Mouse (Mus musculus): ENCODE measurements around the gene Galnt16. TPM values are rescaled to one million over a fixed set of nuclear protein-coding genes. Genes with fewer than 3 reads are reported as not detected.

The Galnt16 gene
- polyA plus RNA-seq, 1 experiment from 2014 or later = 25.4 TPM

- Histone ChIP-seq H3K27me3 (no peaks in the 10 kb centered on the region), H3K27ac (replicated peaks) (no peak overlapping the region), H3K9ac (no peak overlapping the region), H3K4me3 (replicated peaks) (no peak overlapping the region), H3K9me3 (replicated peaks) (no peaks in the 10 kb centered on the region), H3K36me3 (no peaks in the 10 kb centered on the region), H3K4me1 (peaks cover 14% of the 10 kb centered on the region), H3K4me2 (replicated peaks) (no peak overlapping the region)
- WGBS = 19% methylated on average over 4 of the region's 4 CpGs
- ATAC-seq (ENCODE audit: insufficient number of reproducible peaks, low FRiP score, low TSS enrichment, low read depth) = peak; percentile 56; the same call in 1 of the 2 replicates
Observed at GRCm38 (mm10) chr12:80566502-80566901, 48.4 kb downstream of the Galnt16 start.

- Histone ChIP-seq H3K36me3 (no peaks in the 10 kb centered on the region), H3K9me3 (replicated peaks) (no peaks in the 10 kb centered on the region), H3K9ac (no peak overlapping the region), H3K4me1 (peaks cover 14% of the 10 kb centered on the region), H3K4me3 (replicated peaks) (no peak overlapping the region), H3K27ac (replicated peaks) (0 out of 2 replicates have a peak overlapping the region, but pooled peaks have one; percentile 34), H3K27me3 (no peaks in the 10 kb centered on the region), H3K4me2 (replicated peaks) (no peak overlapping the region)
- no peak for ATAC-seq (ENCODE audit: insufficient number of reproducible peaks, low FRiP score, low TSS enrichment, low read depth)
- 27% methylated on average over 3 of the region's 3 CpGs for WGBS
Observed at GRCm38 (mm10) chr12:80567375-80567774, 49.3 kb downstream of the Galnt16 start.

- WGBS = 79% methylated on average over 2 of the region's 2 CpGs
- H3K27me3 ChIP-seq = no peaks in the 10 kb centered on the region
Observed at GRCm38 (mm10) chr12:80569561-80569960, 51.5 kb downstream of the Galnt16 start.

GRCm38 (mm10) chr12:80574318-80574717 is 56.2 kb downstream of the Galnt16 start:
- H3K4me3 ChIP-seq (replicated peaks) = no peak overlapping the region
- WGBS = 79% methylated on average over 4 of the region's 4 CpGs
- H3K9me3 ChIP-seq (replicated peaks) = no peaks in the 10 kb centered on the region
- H3K36me3 ChIP-seq = no peaks in the 10 kb centered on the region
- H3K27me3 ChIP-seq = no peaks in the 10 kb centered on the region
- peak overlapping the region; percentile 25; the same call in 1 of the 2 replicates for H3K4me2 ChIP-seq (replicated peaks)
- H3K4me1 ChIP-seq = peaks cover 11% of the 10 kb centered on the region
- ATAC-seq (ENCODE audit: insufficient number of reproducible peaks, low FRiP score, low TSS enrichment, low read depth) = no peak
- H3K27ac ChIP-seq (replicated peaks) = no peak overlapping the region
- H3K9ac ChIP-seq = no peak overlapping the region

More at GRCm38 (mm10) chr12:80569561-80569960, 51.5 kb downstream of the Galnt16 start:
- no peak overlapping the region for H3K4me2 ChIP-seq (replicated peaks)
- no peak for ATAC-seq (ENCODE audit: insufficient number of reproducible peaks, low FRiP score, low TSS enrichment, low read depth)
- no peak overlapping the region for H3K4me3 ChIP-seq (replicated peaks)
- no peak overlapping the region for H3K27ac ChIP-seq (replicated peaks)
- H3K36me3 ChIP-seq = no peaks in the 10 kb centered on the region
- no peak overlapping the region for H3K9ac ChIP-seq
- H3K9me3 ChIP-seq (replicated peaks) = no peaks in the 10 kb centered on the region
- H3K4me1 ChIP-seq = peaks cover 16% of the 10 kb centered on the region

GRCm38 (mm10) chr12:80574825-80575371 is 56.8 kb downstream of the Galnt16 start:
- Histone ChIP-seq H3K27ac (replicated peaks) (no peak overlapping the region), H3K36me3 (no peaks in the 10 kb centered on the region), H3K27me3 (no peaks in the 10 kb centered on the region), H3K4me3 (replicated peaks) (no peak overlapping the region), H3K4me1 (peaks cover 11% of the 10 kb centered on the region), H3K9me3 (replicated peaks) (no peaks in the 10 kb centered on the region), H3K9ac (no peak overlapping the region), H3K4me2 (replicated peaks) (peak overlapping the region; percentile 25; the same call in 1 of the 2 replicates)
- ATAC-seq (ENCODE audit: insufficient number of reproducible peaks, low FRiP score, low TSS enrichment, low read depth) = no peak
- WGBS = 22% methylated on average over 15 of the region's 15 CpGs

GRCm38 (mm10) chr12:80577049-80577448 is 59.0 kb downstream of the Galnt16 start:
- H3K27me3 ChIP-seq = no peaks in the 10 kb centered on the region
- peaks cover 14% of the 10 kb centered on the region for H3K4me1 ChIP-seq
- H3K9me3 ChIP-seq (replicated peaks) = no peaks in the 10 kb centered on the region
- H3K9ac ChIP-seq = no peak overlapping the region
- 72% methylated on average over 5 of the region's 5 CpGs for WGBS
- H3K4me2 ChIP-seq (replicated peaks) = no peak overlapping the region
- no peak overlapping the region for H3K4me3 ChIP-seq (replicated peaks)
- H3K27ac ChIP-seq (replicated peaks) = no peak overlapping the region
- no peak for ATAC-seq (ENCODE audit: insufficient number of reproducible peaks, low FRiP score, low TSS enrichment, low read depth)
- no peaks in the 10 kb centered on the region for H3K36me3 ChIP-seq

GRCm38 (mm10) chr12:80581357-80581756 is 63.3 kb downstream of the Galnt16 start:
- 66% methylated on average over 5 of the region's 5 CpGs for WGBS
- H3K4me3 ChIP-seq (replicated peaks) = no peak overlapping the region
- no peaks in the 10 kb centered on the region for H3K9me3 ChIP-seq (replicated peaks)
- H3K36me3 ChIP-seq = no peaks in the 10 kb centered on the region
- H3K4me1 ChIP-seq = 0 out of 2 replicates have a peak, but pooled peaks cover 3% of the 10 kb centered on the region
- H3K27ac ChIP-seq (replicated peaks) = no peak overlapping the region
- H3K9ac ChIP-seq = no peak overlapping the region
- no peak overlapping the region for H3K4me2 ChIP-seq (replicated peaks)
- H3K27me3 ChIP-seq = no peaks in the 10 kb centered on the region
- ATAC-seq (ENCODE audit: insufficient number of reproducible peaks, low FRiP score, low TSS enrichment, low read depth) = no peak

GRCm38 (mm10) chr12:80584973-80585372 is 66.9 kb downstream of the Galnt16 start:
- Histone ChIP-seq H3K9me3 (replicated peaks) (no peaks in the 10 kb centered on the region), H3K4me2 (replicated peaks) (no peak overlapping the region), H3K9ac (no peak overlapping the region), H3K27me3 (no peaks in the 10 kb centered on the region), H3K36me3 (no peaks in the 10 kb centered on the region; the same call in 1 of the 2 replicates), H3K4me1 (0 out of 2 replicates have a peak, but pooled peaks cover 3% of the 10 kb centered on the region), H3K4me3 (replicated peaks) (no peak overlapping the region), H3K27ac (replicated peaks) (no peak overlapping the region)
- no peak for ATAC-seq (ENCODE audit: insufficient number of reproducible peaks, low FRiP score, low TSS enrichment, low read depth)
- WGBS = 20% methylated on average over 2 of the region's 2 CpGs

GRCm38 (mm10) chr12:80594141-80594540 is 76.1 kb downstream of the Galnt16 start:
- no peaks in the 10 kb centered on the region; the same call in 1 of the 2 replicates for H3K36me3 ChIP-seq
- no peak overlapping the region for H3K4me2 ChIP-seq (replicated peaks)
- no peaks in the 10 kb centered on the region for H3K9me3 ChIP-seq (replicated peaks)
- 85% methylated on average over 4 of the region's 4 CpGs for WGBS
- no peak for ATAC-seq (ENCODE audit: insufficient number of reproducible peaks, low FRiP score, low TSS enrichment, low read depth)
- no peaks in the 10 kb centered on the region for H3K4me1 ChIP-seq
- H3K4me3 ChIP-seq (replicated peaks) = no peak overlapping the region
- no peak overlapping the region for H3K9ac ChIP-seq
- no peak overlapping the region for H3K27ac ChIP-seq (replicated peaks)
- H3K27me3 ChIP-seq = no peaks in the 10 kb centered on the region

- Histone ChIP-seq H3K4me2 (replicated peaks) (no peak overlapping the region), H3K36me3 (no peaks in the 10 kb centered on the region; the same call in 1 of the 2 replicates), H3K27me3 (no peaks in the 10 kb centered on the region), H3K9me3 (replicated peaks) (no peaks in the 10 kb centered on the region), H3K27ac (replicated peaks) (no peak overlapping the region), H3K4me3 (replicated peaks) (no peak overlapping the region), H3K9ac (no peak overlapping the region), H3K4me1 (no peaks in the 10 kb centered on the region)
- 88% methylated on average over 4 of the region's 4 CpGs for WGBS
- no peak for ATAC-seq (ENCODE audit: insufficient number of reproducible peaks, low FRiP score, low TSS enrichment, low read depth)
Observed at GRCm38 (mm10) chr12:80594781-80595180, 76.7 kb downstream of the Galnt16 start.

- 92% methylated on average over 4 of the region's 4 CpGs for WGBS
- Histone ChIP-seq H3K4me3 (replicated peaks) (no peak overlapping the region), H3K27me3 (no peaks in the 10 kb centered on the region), H3K4me1 (no peaks in the 10 kb centered on the region), H3K36me3 (no peaks in the 10 kb centered on the region), H3K9ac (no peak overlapping the region), H3K9me3 (replicated peaks) (no peaks in the 10 kb centered on the region), H3K27ac (replicated peaks) (no peak overlapping the region), H3K4me2 (replicated peaks) (no peak overlapping the region)
- ATAC-seq (ENCODE audit: insufficient number of reproducible peaks, low FRiP score, low TSS enrichment, low read depth) = no peak; the same call in 1 of the 2 replicates
Observed at GRCm38 (mm10) chr12:80595566-80595965, 77.5 kb downstream of the Galnt16 start.

- Histone ChIP-seq H3K36me3 (no peaks in the 10 kb centered on the region), H3K4me2 (replicated peaks) (no peak overlapping the region), H3K27me3 (no peaks in the 10 kb centered on the region), H3K27ac (replicated peaks) (no peak overlapping the region), H3K4me1 (no peaks in the 10 kb centered on the region), H3K9ac (no peak overlapping the region), H3K9me3 (replicated peaks) (no peaks in the 10 kb centered on the region), H3K4me3 (replicated peaks) (no peak overlapping the region)
- ATAC-seq (ENCODE audit: insufficient number of reproducible peaks, low FRiP score, low TSS enrichment, low read depth) = no peak
- 82% methylated on average over 4 of the region's 4 CpGs for WGBS
Observed at GRCm38 (mm10) chr12:80595968-80596367, 77.9 kb downstream of the Galnt16 start.

All from embryonic facial prominence, embryonic 15.5 days (tissue).